Mouse (Mus musculus) neural tube, embryonic 12.5 days (tissue): ENCODE measurements at regions not wholly inside any gene's neighbourhood (a gene's known extent, or its start where the extent isn't known, plus 50 kb on each side); places are given as distances from the start of the nearest gene placed in this dataset.
"Not testable (repeated sequence)": the region's sequence is repeated elsewhere in the genome, so short reads cannot be mapped to it uniquely, and the experiment has no call there.

Experiments
- ATAC-seq: fragments of 200-750 bp; cut with Nextera tagmentation; 2 replicates; pipeline ENCODE4 v1.8.0; 2017; ENCODE audit warnings: low read depth, mild to moderate bottlenecking, moderate TSS enrichment, moderate library complexity; ENCODE audit not compliant: low FRiP score
- H3K27ac ChIP-seq: fragments of 300-500 bp; sonication (generic); 2 replicates; pipeline ENCODE4 v1.5.1; 2016
- H3K27me3 ChIP-seq: fragments of 300-500 bp; sonication (generic); replicated peaks from 2 replicates; pipeline ENCODE4 v1.6.1; 2016; ENCODE audit warnings: mild to moderate bottlenecking
- H3K36me3 ChIP-seq: fragments of 300-500 bp; sonication (generic); 2 replicates; pipeline ENCODE4 v1.6.1; 2016; ENCODE audit warnings: mild to moderate bottlenecking
- H3K4me1 ChIP-seq: fragments of 300-500 bp; sonication (generic); 2 replicates; pipeline ENCODE4 v1.6.1; 2016
- H3K4me2 ChIP-seq: fragments of 300-500 bp; sonication (generic); replicated peaks from 2 replicates; pipeline ENCODE4 v1.6.1; 2016; ENCODE audit warnings: mild to moderate bottlenecking
- H3K4me3 ChIP-seq: fragments of 300-500 bp; sonication (generic); 2 replicates; pipeline ENCODE4 v1.5.1; 2016
- H3K9ac ChIP-seq: fragments of 300-500 bp; sonication (generic); 2 replicates; pipeline ENCODE4 v1.6.1; 2016; ENCODE audit warnings: mild to moderate bottlenecking
- H3K9me3 ChIP-seq: fragments of 300-500 bp; sonication (generic); 2 replicates; pipeline ENCODE4 v1.6.1; 2016; ENCODE audit warnings: mild to moderate bottlenecking
- WGBS: fragments of 180-500 bp; shearing (Covaris S2); methylation state at CpG from one replicate; pipeline ENCODE4 v1.1.7; 2016; 5-methylcytosine and 5-hydroxymethylcytosine counted together

- Histone ChIP-seq H3K4me1 (no peaks in the 10 kb centered on the region), H3K27ac (no peak overlapping the region), H3K4me3 (no peak overlapping the region), H3K27me3 (no peaks in the 10 kb centered on the region), H3K4me2 (no peak overlapping the region), H3K9ac (no peak overlapping the region), H3K36me3 (no peaks in the 10 kb centered on the region), H3K9me3 (no peaks in the 10 kb centered on the region)
- WGBS, result 70% methylated on average over 1 of the region's 1 CpGs
- no peak for ATAC-seq
Measured at GRCm38 (mm10) chr8:96426900-96427299, 538.6 kb upstream of the Got2 start.

DNA sequence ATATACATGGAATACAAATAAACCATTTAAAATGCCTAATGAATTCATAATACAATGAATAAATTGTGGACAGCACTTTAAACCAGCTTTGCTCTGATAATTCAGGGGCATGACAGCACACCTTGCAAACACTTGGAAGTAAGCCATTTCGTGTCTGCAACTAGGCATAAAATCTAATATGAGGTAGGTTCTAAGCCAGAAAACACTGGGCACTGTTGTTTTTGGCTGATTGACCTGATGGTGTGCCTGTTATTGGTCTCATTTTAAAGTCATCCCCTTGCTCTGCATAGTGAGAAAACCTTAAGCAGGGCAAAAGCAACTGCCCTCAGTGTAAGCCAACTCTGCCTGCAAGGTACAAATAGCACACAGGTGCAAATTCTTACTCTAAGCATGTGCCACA is 521.3 kb upstream of the Got2 start:
- Histone ChIP-seq H3K9ac (no peak overlapping the region), H3K4me1 (no peaks in the 10 kb centered on the region), H3K4me3 (no peak overlapping the region), H3K27ac (no peak overlapping the region), H3K36me3 (no peaks in the 10 kb centered on the region), H3K9me3 (no peaks in the 10 kb centered on the region), H3K27me3 (no peaks in the 10 kb centered on the region), H3K4me2 (no peak overlapping the region)
- 75% methylated on average over 1 of the region's 1 CpGs for WGBS
- ATAC-seq, result no peak

DNA sequence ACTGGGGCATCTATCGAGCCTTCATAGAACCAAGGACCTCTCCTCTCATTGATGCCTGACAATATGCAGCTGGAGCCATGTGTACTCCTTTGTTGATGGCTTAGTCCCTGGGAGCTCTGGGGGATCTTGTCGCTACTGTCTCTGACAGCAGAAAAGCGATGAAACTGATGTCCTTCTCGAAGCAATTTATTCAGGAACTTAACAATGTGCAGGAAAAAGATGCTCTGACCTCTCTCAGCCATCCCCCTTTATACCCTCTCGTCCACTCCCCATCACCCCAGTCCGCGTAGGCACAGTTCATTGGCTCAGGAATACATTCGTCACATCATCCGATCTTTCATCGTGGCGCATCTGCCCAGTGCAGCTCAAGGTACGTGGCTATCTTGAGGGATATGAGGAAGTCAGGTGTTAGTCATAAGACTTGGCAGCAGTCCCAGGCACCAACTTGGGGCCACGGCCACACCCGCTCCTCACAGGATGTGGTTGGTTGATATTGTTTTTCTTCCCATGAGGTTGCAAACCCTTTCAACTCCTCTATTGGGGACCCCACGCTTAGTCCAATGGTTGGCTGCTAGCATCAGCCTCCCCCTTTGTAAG is 516.3 kb upstream of the Got2 start:
- no peaks in the 10 kb centered on the region for H3K36me3 ChIP-seq
- H3K4me3 ChIP-seq, result no peak overlapping the region
- H3K4me2 ChIP-seq, result no peak overlapping the region
- ATAC-seq, result no peak
- no peaks in the 10 kb centered on the region for H3K9me3 ChIP-seq
- H3K9ac ChIP-seq, result no peak overlapping the region
- H3K27ac ChIP-seq, result no peak overlapping the region
- H3K27me3 ChIP-seq, result no peaks in the 10 kb centered on the region
- H3K4me1 ChIP-seq, result no peaks in the 10 kb centered on the region
- WGBS, result 90% methylated on average over 15 of the region's 15 CpGs

DNA sequence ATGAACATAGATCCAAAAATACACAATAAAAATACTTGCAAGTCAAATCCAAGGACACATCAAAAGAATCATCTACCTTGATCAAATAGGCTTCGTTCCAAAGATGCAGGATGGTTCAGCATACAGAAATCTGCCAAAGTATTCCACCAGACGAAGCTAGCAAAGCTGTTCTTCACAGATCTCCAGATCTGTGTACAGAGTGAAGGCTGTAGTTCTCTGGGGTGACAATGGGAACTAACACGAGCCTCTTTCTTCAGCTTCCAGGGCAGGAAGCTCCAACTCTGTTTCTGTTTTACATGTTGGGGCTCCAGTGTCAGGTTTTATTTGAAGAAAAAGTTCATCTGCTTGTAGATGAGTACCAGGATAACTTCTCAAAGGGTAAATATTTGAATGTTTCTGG is 515.3 kb upstream of the Got2 start:
- H3K36me3 ChIP-seq, result no peaks in the 10 kb centered on the region
- H3K4me2 ChIP-seq, result no peak overlapping the region
- no peaks in the 10 kb centered on the region for H3K27me3 ChIP-seq
- WGBS, result 80% methylated on average over 3 of the region's 3 CpGs
- no peak overlapping the region for H3K27ac ChIP-seq
- no peak for ATAC-seq
- no peak overlapping the region for H3K9ac ChIP-seq
- no peaks in the 10 kb centered on the region for H3K4me1 ChIP-seq
- H3K9me3 ChIP-seq, result no peaks in the 10 kb centered on the region
- no peak overlapping the region for H3K4me3 ChIP-seq

- 89% methylated on average over 4 of the region's 4 CpGs for WGBS
- not testable (repeated sequence) for ATAC-seq, H3K27ac ChIP-seq, H3K27me3 ChIP-seq, H3K4me1 ChIP-seq, H3K36me3 ChIP-seq, H3K4me3 ChIP-seq, H3K9me3 ChIP-seq, H3K9ac ChIP-seq, H3K4me2 ChIP-seq
Measured at GRCm38 (mm10) chr8:96399381-96399780, 511.0 kb upstream of the Got2 start.

DNA sequence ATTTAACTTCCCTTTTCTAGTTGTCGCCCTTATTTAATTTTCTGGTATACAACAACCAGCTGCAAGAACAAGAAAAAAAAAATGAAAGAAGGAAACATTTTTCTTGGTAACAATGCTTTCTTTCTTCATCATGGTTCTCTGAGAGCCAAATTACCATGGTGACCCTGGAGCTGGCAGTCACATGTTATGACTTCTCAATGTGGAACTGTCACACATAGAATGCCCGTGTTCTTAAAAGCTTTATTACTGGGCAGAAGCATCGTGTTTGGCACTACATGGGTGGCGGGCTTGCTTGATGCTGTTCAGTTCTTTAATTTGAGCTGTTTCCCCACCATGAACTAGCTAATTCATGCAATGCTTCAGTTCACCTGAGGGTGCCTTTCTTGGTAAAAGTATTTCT is 504.7 kb upstream of the Got2 start:
- 64% methylated on average over 4 of the region's 4 CpGs for WGBS

DNA sequence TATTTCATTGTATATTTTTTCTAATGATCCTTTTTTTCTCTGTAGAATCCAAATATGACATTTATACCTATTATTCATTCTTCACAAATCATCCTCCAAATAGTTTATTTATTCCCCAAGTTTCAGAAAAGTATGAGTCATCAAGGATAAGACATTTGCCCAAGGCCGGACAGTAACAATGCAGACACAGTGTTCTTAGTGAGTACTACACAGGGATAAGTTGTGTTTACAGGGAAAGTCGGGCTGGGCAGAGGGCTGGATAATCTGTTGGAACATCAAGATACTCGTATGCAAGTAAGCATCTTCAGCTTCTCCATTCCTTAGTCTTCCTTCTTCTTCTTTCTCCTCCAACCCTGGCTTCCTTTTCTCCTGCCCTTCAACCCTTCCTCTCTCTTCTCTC is 500.9 kb upstream of the Got2 start:
- no peaks in the 10 kb centered on the region for H3K27me3 ChIP-seq
- H3K9ac ChIP-seq, result no peak overlapping the region
- no peaks in the 10 kb centered on the region for H3K36me3 ChIP-seq
- H3K27ac ChIP-seq, result no peak overlapping the region
- H3K4me1 ChIP-seq, result no peaks in the 10 kb centered on the region
- ATAC-seq, result no peak
- 89% methylated on average over 3 of the region's 3 CpGs for WGBS
- H3K9me3 ChIP-seq, result no peaks in the 10 kb centered on the region
- no peak overlapping the region for H3K4me3 ChIP-seq
- H3K4me2 ChIP-seq, result no peak overlapping the region

More for the DNA sequence above, 504.7 kb upstream of the Got2 start:
- H3K4me3 ChIP-seq, result no peak overlapping the region
- H3K27me3 ChIP-seq, result no peaks in the 10 kb centered on the region
- H3K9ac ChIP-seq, result no peak overlapping the region
- no peak overlapping the region for H3K27ac ChIP-seq
- no peaks in the 10 kb centered on the region for H3K4me1 ChIP-seq
- no peak overlapping the region for H3K4me2 ChIP-seq
- no peaks in the 10 kb centered on the region for H3K36me3 ChIP-seq
- no peaks in the 10 kb centered on the region for H3K9me3 ChIP-seq
- no peak for ATAC-seq

DNA sequence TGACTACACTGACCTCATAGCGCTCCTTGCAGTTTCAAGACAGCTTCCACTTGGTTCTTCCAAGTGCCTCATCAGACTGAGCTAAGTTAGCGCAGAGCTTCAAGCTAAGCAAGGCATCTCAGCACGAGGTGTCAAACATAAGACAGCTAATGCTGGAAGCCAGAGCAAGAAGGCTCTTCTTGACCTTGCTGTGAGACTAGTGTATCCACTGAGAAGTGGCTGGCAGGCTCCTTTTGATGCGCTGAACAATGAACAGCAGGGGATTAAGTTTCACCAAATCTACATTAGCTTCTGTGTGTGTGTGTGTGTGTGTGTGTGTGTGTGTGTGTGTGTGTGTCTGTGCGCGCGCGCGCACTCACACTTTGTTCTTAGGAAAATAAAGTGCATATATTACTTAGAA is 482.2 kb upstream of the Got2 start:
- WGBS, result 89% methylated on average over 9 of the region's 9 CpGs
- Histone ChIP-seq H3K4me3 (no peak overlapping the region), H3K4me1 (no peaks in the 10 kb centered on the region), H3K4me2 (no peak overlapping the region), H3K9me3 (no peaks in the 10 kb centered on the region), H3K9ac (no peak overlapping the region), H3K27me3 (no peaks in the 10 kb centered on the region), H3K36me3 (no peaks in the 10 kb centered on the region), H3K27ac (no peak overlapping the region)
- no peak for ATAC-seq

- ATAC-seq, result no peak
- H3K4me3 ChIP-seq, result no peak overlapping the region
- no peaks in the 10 kb centered on the region for H3K9me3 ChIP-seq
- H3K4me2 ChIP-seq, result no peak overlapping the region; the same call in 1 of the 2 replicates
- peaks cover 6% of the 10 kb centered on the region; the same call in 1 of the 2 replicates for H3K4me1 ChIP-seq
- H3K36me3 ChIP-seq, result no peaks in the 10 kb centered on the region
- 29% methylated on average over 14 of the region's 14 CpGs for WGBS
- H3K9ac ChIP-seq, result no peak overlapping the region
- H3K27me3 ChIP-seq, result no peaks in the 10 kb centered on the region
- no peak overlapping the region for H3K27ac ChIP-seq
Measured at GRCm38 (mm10) chr8:96362853-96363445, 474.6 kb upstream of the Got2 start.

DNA sequence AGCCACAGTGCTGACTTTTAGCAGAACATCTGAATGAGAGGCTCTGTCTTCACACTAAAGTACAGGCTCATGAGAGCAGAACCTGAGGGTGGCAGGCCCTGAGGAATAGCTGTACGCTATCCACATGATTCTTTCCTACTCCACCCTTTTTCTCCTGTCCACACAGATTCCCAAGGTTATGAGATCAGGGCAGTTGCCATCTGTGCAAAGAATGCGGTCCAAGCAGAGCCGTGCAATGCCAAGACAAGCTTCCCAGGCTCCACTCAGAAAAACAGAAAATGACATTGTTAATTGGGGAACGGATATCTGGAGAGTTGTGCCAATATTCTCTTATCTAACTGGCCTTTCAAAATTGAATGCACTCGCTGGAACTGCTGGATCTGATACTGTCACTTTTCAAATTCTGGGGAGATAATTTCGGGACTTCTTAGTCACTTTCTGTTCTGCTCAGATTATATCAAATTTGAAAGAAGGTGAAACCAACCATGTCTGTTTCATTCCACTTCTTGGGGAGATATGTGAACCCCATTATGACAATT is 462.3 kb upstream of the Got2 start:
- H3K4me3 ChIP-seq, result no peak overlapping the region
- no peaks in the 10 kb centered on the region for H3K9me3 ChIP-seq
- no peak for ATAC-seq
- 81% methylated on average over 6 of the region's 6 CpGs for WGBS
- H3K27me3 ChIP-seq, result no peaks in the 10 kb centered on the region
- H3K36me3 ChIP-seq, result no peaks in the 10 kb centered on the region
- H3K27ac ChIP-seq, result no peak overlapping the region
- H3K9ac ChIP-seq, result no peak overlapping the region
- no peaks in the 10 kb centered on the region for H3K4me1 ChIP-seq
- no peak overlapping the region for H3K4me2 ChIP-seq

DNA sequence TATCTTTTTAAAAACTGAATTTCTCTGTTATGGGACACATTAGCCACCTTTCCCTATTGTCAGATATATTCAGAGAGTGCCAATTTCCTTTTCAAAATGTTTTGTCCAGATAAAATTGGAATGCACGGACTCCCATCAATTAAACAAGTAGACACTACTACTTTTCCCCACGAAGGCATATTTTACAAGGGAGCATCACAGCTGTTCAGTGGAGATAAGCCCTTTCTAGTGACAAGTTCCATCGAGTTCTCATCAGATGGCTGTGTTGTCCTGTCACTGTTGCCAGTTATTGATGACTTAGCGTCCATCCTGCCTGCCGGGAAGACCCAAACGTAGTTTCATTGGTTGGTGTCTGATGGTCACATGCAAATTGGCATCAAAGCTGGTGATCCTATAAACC is 461.2 kb upstream of the Got2 start:
- Histone ChIP-seq H3K4me2 (no peak overlapping the region), H3K4me1 (no peaks in the 10 kb centered on the region), H3K9me3 (no peaks in the 10 kb centered on the region), H3K36me3 (no peaks in the 10 kb centered on the region), H3K4me3 (no peak overlapping the region), H3K27ac (no peak overlapping the region), H3K9ac (no peak overlapping the region), H3K27me3 (no peaks in the 10 kb centered on the region)
- WGBS, result 66% methylated on average over 6 of the region's 6 CpGs
- no peak for ATAC-seq

DNA sequence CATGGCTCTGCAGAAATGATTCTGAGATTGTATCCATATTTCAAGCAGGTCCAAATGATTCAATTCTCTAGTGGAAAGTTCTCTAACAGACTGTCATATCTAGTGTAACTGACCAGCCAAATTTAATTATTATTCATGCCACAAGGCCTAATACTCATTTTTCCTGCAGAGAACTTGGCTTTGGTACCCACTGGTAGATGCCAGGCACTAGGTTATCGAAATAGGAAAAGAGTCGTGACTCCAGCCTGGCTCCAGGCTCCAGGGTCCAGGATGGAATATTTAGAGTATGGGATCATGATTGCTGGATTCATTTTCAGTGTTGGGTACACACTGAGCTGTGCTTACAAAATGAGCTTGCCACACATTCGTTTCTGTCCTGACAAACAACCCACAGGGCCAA is 452.4 kb upstream of the Got2 start:
- Histone ChIP-seq H3K4me2 (no peak overlapping the region), H3K27me3 (no peaks in the 10 kb centered on the region), H3K36me3 (no peaks in the 10 kb centered on the region), H3K27ac (no peak overlapping the region), H3K9me3 (no peaks in the 10 kb centered on the region), H3K4me3 (no peak overlapping the region), H3K4me1 (no peaks in the 10 kb centered on the region), H3K9ac (no peak overlapping the region)
- 86% methylated on average over 3 of the region's 3 CpGs for WGBS
- no peak for ATAC-seq

DNA sequence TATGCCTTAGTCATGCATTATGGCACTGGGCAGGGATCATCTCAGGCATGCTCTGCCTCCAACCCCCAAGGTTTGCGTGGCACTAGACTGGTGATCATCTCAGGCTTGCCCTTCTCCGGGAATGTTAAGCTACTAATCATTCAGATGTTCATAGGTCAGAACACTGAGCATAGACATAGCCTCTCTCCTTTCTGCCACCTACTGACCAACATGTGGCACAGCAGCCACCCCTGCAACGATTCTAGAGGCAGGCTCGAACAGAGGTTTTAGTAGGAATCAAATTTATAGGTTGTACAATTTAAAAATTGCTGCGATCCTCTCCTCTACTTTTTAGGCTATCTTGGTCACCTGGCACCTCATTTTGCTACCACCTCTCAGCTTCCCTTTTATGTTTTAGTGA is 430.0 kb upstream of the Got2 start:
- no peaks in the 10 kb centered on the region for H3K4me1 ChIP-seq
- no peak overlapping the region for H3K4me2 ChIP-seq
- H3K4me3 ChIP-seq, result no peak overlapping the region
- H3K27ac ChIP-seq, result no peak overlapping the region
- H3K9ac ChIP-seq, result no peak overlapping the region
- H3K27me3 ChIP-seq, result no peaks in the 10 kb centered on the region
- no peak for ATAC-seq
- H3K36me3 ChIP-seq, result no peaks in the 10 kb centered on the region
- no peaks in the 10 kb centered on the region for H3K9me3 ChIP-seq
- 76% methylated on average over 5 of the region's 5 CpGs for WGBS
